Mouse (Mus musculus) embryonic facial prominence, embryonic 11.5 days (tissue): ENCODE results near the gene Med12l. TPM values are rescaled to one million over a fixed set of nuclear protein-coding genes. Genes with fewer than 3 reads are reported as not detected.
A peak's percentile ranks its signal among the peaks of the same experiment; 100 is the strongest.

Source experiments
- ATAC-seq: fragments of 200-750 bp; cut with Nextera tagmentation; replicated peaks from 2 replicates; pipeline ENCODE4 v1.8.0; 2017; ENCODE audit warnings: low read depth; ENCODE audit not compliant: insufficient number of reproducible peaks, low FRiP score, low TSS enrichment
- DNase-seq: peaks from one replicate; pipeline ENCODE4 v3.0.0-alpha.2; 2015; ENCODE audit warnings: low spot score
- H3K27ac ChIP-seq: fragments of 300-500 bp; sonication (generic); replicated peaks from 2 replicates; pipeline ENCODE4 v1.5.1; 2014; ENCODE audit warnings: mild to moderate bottlenecking, low read depth, low read length, control low read depth
- H3K27me3 ChIP-seq: fragments of 300-500 bp; sonication (generic); 2 replicates; pipeline ENCODE4 v1.6.1; 2014; ENCODE audit warnings: mild to moderate bottlenecking, low read length, moderate library complexity, mixed read lengths; ENCODE audit not compliant: control insufficient read depth, insufficient read depth
- H3K36me3 ChIP-seq: fragments of 300-500 bp; sonication (generic); replicated peaks from 2 replicates; pipeline ENCODE4 v1.6.1; 2014; ENCODE audit warnings: low read depth, mild to moderate bottlenecking, low read length, moderate library complexity, mixed read lengths; ENCODE audit not compliant: control insufficient read depth, insufficient read depth
- H3K4me1 ChIP-seq: fragments of 300-500 bp; sonication (generic); 2 replicates; pipeline ENCODE4 v1.6.1; 2014; ENCODE audit warnings: low read length, mixed read lengths; ENCODE audit not compliant: control insufficient read depth, insufficient read depth
- H3K4me2 ChIP-seq: fragments of 300-500 bp; sonication (generic); 2 replicates; pipeline ENCODE4 v1.6.1; 2014; ENCODE audit warnings: low read depth, mild to moderate bottlenecking, control low read depth, low read length, moderate library complexity
- H3K4me3 ChIP-seq: fragments of 300-500 bp; sonication (generic); 2 replicates; pipeline ENCODE4 v1.5.1; 2014; ENCODE audit warnings: low read depth, low read length, control low read depth
- H3K9ac ChIP-seq: fragments of 300-500 bp; sonication (generic); replicated peaks from 2 replicates; pipeline ENCODE4 v1.6.1; 2014; ENCODE audit warnings: mild to moderate bottlenecking, control low read depth, low read length
- H3K9me3 ChIP-seq: fragments of 300-500 bp; sonication (generic); replicated peaks from 2 replicates; pipeline ENCODE4 v1.6.1; 2016; ENCODE audit warnings: mild to moderate bottlenecking, low read length, inconsistent platforms, mixed read lengths; ENCODE audit not compliant: control insufficient read depth
- WGBS: fragments of 180-500 bp; shearing (Covaris S2); extraction: QIAGEN DNeasy Blood & Tissue Kit; methylation state at CpG from one replicate; pipeline ENCODE4 v1.1.7; 2014; 5-methylcytosine and 5-hydroxymethylcytosine counted together
- polyA plus RNA-seq: library from polyadenylated mRNA; unstranded; fragments of >200 nt; fragmentation: Nextera tagmentation; extraction: Ambion mirVana; gene quantifications from 2 replicates; pipeline ENCODE4 v1.2.1, GENCODE M21; 2014

Med12l gene
- polyA plus RNA-seq, 1 experiment from 2014 or later = 2.2 TPM

- no peak for ATAC-seq
- DNase-seq = no peak
- 86% methylated on average over 6 of the region's 6 CpGs for WGBS
- Histone ChIP-seq H3K27ac (no peak overlapping the region), H3K4me3 (no peak overlapping the region), H3K4me2 (no peak overlapping the region), H3K27me3 (no peaks in the 10 kb centered on the region), H3K9me3 (no peaks in the 10 kb centered on the region), H3K4me1 (no peaks in the 10 kb centered on the region; the same call in 1 of the 2 replicates), H3K9ac (no peak overlapping the region), H3K36me3 (no peaks in the 10 kb centered on the region)
Measured at GRCm38 (mm10) chr3:59028696-59029095, 23.1 kb downstream of the Med12l start.

- Histone ChIP-seq H3K9me3 (no peaks in the 10 kb centered on the region), H3K9ac (no peak overlapping the region), H3K27me3 (no peaks in the 10 kb centered on the region), H3K27ac (no peak overlapping the region), H3K4me3 (no peak overlapping the region), H3K4me2 (no peak overlapping the region), H3K36me3 (no peaks in the 10 kb centered on the region), H3K4me1 (no peaks in the 10 kb centered on the region)
- ATAC-seq (no peak), DNase-seq (no peak)
- 65% methylated on average over 4 of the region's 4 CpGs for WGBS
Measured at GRCm38 (mm10) chr3:59030986-59031385, 25.4 kb downstream of the Med12l start.

- 84% methylated on average over 6 of the region's 6 CpGs for WGBS
- no peak for ATAC-seq
- Histone ChIP-seq H3K4me2 (no peak overlapping the region), H3K4me1 (no peaks in the 10 kb centered on the region), H3K27ac (no peak overlapping the region), H3K27me3 (no peaks in the 10 kb centered on the region), H3K9ac (no peak overlapping the region), H3K4me3 (no peak overlapping the region), H3K36me3 (no peaks in the 10 kb centered on the region), H3K9me3 (no peaks in the 10 kb centered on the region)
- no peak for DNase-seq
Measured at GRCm38 (mm10) chr3:59041487-59041886, 35.9 kb downstream of the Med12l start.

DNA sequence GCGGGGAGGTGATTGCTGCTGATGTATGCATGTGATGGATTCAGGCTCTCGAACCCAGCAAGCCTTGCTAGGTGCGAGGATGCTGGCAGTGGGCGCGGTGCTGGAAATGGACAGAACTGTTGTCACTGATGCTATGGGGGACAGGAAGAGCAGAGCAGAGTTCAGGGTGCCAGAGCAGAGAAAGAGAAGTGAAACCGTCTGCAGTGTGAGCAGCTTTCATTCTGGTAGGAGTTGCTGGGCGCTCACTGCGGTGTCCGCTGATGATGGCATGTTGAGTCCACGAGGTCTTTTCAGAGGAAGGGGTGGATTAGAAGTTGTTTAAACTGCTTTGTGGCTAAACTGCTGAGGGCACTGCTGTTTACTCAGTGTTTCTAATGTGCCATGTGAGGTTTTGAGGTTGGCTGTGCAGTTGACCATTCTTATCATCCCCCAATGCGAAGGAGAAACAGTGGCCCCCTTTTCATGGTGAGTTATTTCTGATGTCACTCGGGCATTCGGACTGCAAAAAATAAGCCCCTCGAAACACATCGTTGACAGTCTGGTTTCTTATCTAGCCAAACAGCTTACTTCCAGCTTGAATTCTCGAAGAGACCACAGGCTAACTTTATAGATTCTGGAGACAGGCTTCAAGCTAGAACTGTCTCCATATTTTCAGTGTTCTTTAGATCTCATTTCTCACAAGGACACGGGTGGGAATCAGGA lies 49.4 kb downstream of the Med12l start:
- Histone ChIP-seq H3K4me3 (no peak overlapping the region), H3K4me2 (no peak overlapping the region), H3K9me3 (no peaks in the 10 kb centered on the region), H3K4me1 (no peaks in the 10 kb centered on the region; the same call in 1 of the 2 replicates), H3K27ac (no peak overlapping the region), H3K36me3 (no peaks in the 10 kb centered on the region), H3K27me3 (no peaks in the 10 kb centered on the region), H3K9ac (no peak overlapping the region)
- WGBS = 89% methylated on average over 17 of the region's 17 CpGs
- ATAC-seq (no peak), DNase-seq (no peak)

DNA sequence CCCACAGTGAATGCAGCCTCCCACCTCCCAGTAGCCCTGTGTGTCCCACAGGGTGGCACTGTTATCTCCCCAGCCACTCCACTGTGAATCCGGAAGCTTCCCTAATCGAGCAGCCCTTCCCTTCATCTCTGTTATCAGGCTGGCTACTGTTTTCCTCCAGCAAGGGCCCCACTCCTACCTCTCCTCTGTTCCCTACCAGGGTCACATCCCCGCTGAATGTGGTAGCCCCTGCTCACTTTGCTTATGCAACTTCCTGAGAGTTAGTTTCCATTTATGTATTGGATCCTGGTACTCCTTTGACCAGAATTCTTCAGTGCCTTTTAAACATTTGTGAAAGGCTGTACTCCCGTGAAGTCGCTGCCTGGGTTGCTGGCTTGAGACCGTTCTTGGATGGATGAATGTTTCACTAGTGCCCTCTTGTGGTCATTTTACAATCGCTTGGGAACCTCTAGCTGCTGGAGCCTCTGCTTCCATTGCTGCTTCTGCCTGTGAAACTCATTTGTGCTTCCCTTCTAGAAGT lies 53.5 kb downstream of the Med12l start:
- WGBS = 2% methylated on average over 7 of the region's 7 CpGs
- H3K4me1 ChIP-seq = no peaks in the 10 kb centered on the region; the same call in 1 of the 2 replicates
- H3K27ac ChIP-seq = no peak overlapping the region
- DNase-seq = peak; percentile 88
- peak; percentile 75; the same call in 1 of the 2 replicates for ATAC-seq
- H3K4me2 ChIP-seq = no peak overlapping the region
- H3K27me3 ChIP-seq = no peaks in the 10 kb centered on the region
- H3K4me3 ChIP-seq = no peak overlapping the region
- H3K36me3 ChIP-seq = no peaks in the 10 kb centered on the region
- no peak overlapping the region; the same call in 1 of the 2 replicates for H3K9ac ChIP-seq
- H3K9me3 ChIP-seq = no peaks in the 10 kb centered on the region

DNA sequence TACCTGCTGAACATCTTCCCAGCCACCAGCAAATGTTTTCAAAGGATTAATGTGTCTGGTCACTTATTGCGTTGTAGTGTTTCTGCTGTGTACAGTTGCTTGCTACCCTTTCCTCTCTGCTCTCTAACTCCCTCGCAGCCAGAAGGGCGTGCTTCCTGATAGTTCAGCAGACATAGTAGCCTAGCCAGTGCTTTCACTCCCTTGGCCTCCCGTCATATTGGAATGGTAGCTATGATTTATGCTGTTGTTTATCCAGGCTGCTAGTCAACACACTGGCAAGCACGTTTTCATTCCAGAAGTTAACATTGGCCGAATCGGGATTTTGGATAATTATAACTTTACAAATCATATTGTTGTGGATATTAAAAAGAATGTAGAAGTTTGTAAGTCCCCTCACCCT lies 54.5 kb downstream of the Med12l start:
- Histone ChIP-seq H3K9ac (no peak overlapping the region), H3K4me3 (no peak overlapping the region), H3K4me2 (no peak overlapping the region), H3K9me3 (no peaks in the 10 kb centered on the region), H3K27ac (no peak overlapping the region), H3K27me3 (no peaks in the 10 kb centered on the region), H3K36me3 (no peaks in the 10 kb centered on the region), H3K4me1 (no peaks in the 10 kb centered on the region; the same call in 1 of the 2 replicates)
- ATAC-seq (no peak), DNase-seq (no peak)
- WGBS = 90% methylated on average over 7 of the region's 7 CpGs

GRCm38 (mm10) chr3:59062141-59062540 lies 56.5 kb downstream of the Med12l start:
- no peaks in the 10 kb centered on the region; the same call in 1 of the 2 replicates for H3K4me1 ChIP-seq
- H3K4me2 ChIP-seq = no peak overlapping the region
- ATAC-seq (no peak), DNase-seq (no peak)
- no peaks in the 10 kb centered on the region for H3K36me3 ChIP-seq
- no peak overlapping the region for H3K4me3 ChIP-seq
- no peak overlapping the region for H3K9ac ChIP-seq
- no peak overlapping the region for H3K27ac ChIP-seq
- no peaks in the 10 kb centered on the region for H3K9me3 ChIP-seq
- H3K27me3 ChIP-seq = no peaks in the 10 kb centered on the region
- 46% methylated on average over 5 of the region's 5 CpGs for WGBS

DNA sequence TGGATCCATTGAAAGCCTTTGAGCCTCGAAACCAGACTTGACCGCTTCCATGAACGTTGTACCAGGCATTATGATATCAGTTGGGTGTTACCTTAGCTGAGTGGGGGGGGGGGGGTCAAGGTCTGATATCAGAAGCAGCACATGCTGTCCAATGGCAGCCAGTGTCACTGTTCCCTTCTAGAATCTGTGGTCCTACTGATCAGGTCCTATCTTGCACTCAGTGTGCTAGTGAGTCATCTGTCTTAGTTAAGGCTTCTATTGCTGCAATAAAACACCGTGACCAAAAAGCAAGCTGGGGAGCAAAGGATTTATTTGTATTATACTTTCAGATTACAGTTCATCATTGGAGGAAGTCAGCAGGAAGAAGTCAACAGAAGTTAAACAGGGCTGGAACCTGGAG lies 57.8 kb downstream of the Med12l start:
- ATAC-seq (no peak), DNase-seq (no peak)
- no peak overlapping the region for H3K4me2 ChIP-seq
- 92% methylated on average over 4 of the region's 4 CpGs for WGBS
- H3K9me3 ChIP-seq = no peaks in the 10 kb centered on the region
- no peak overlapping the region for H3K27ac ChIP-seq
- H3K4me1 ChIP-seq = no peaks in the 10 kb centered on the region; the same call in 1 of the 2 replicates
- no peaks in the 10 kb centered on the region for H3K36me3 ChIP-seq
- H3K27me3 ChIP-seq = no peaks in the 10 kb centered on the region
- H3K4me3 ChIP-seq = no peak overlapping the region
- no peak overlapping the region for H3K9ac ChIP-seq
